Mouse (Mus musculus) c-Kit-positive CD71-positive TER-119-positive erythroid progenitor cells, embryonic 14.5 days (primary cell): ENCODE data around the gene Atp5d.
A peak's percentile ranks its signal among the peaks of the same experiment; 100 is the strongest.

ENCODE experiments used
- DNase-seq: peaks from one replicate; pipeline ENCODE4 v3.0.0-alpha.2; 2013; ENCODE audit warnings: low spot score

The Atp5d gene

GRCm38 (mm10) chr10:80168038-80168661 lies 29.7 kb downstream of the Atp5d start:
- peak; percentile 86 for DNase-seq

GRCm38 (mm10) chr10:80169070-80169469 lies 30.6 kb downstream of the Atp5d start:
- no peak for DNase-seq

GRCm38 (mm10) chr10:80169651-80170050 lies 31.2 kb downstream of the Atp5d start:
- no peak for DNase-seq

- no peak for DNase-seq
These were observed 31.6 kb downstream of the Atp5d start for GRCm38 (mm10) chr10:80170052-80170451.

- no peak for DNase-seq
These were observed 32.2 kb downstream of the Atp5d start for GRCm38 (mm10) chr10:80170601-80171021.

GRCm38 (mm10) chr10:80171252-80171651 lies 32.8 kb downstream of the Atp5d start:
- DNase-seq = no peak

GRCm38 (mm10) chr10:80171760-80172526 lies 33.5 kb downstream of the Atp5d start:
- DNase-seq = no peak

GRCm38 (mm10) chr10:80172527-80173292 lies 34.3 kb downstream of the Atp5d start, which contains the start of gene 1600002K03Rik:
Gene 1600002K03Rik, plus strand, starts transcription at chr10:80172944.
- DNase-seq = peak; percentile 88

- DNase-seq = no peak
These were observed 34.9 kb downstream of the Atp5d start for GRCm38 (mm10) chr10:80173358-80173757.

GRCm38 (mm10) chr10:80173955-80174640 lies 35.7 kb downstream of the Atp5d start:
- DNase-seq = no peak

- no peak for DNase-seq
These were observed 36.3 kb downstream of the Atp5d start for GRCm38 (mm10) chr10:80174705-80175104.

- no peak for DNase-seq
These were observed 37.3 kb downstream of the Atp5d start for GRCm38 (mm10) chr10:80175536-80176269.

- no peak for DNase-seq
These were observed 37.9 kb downstream of the Atp5d start for GRCm38 (mm10) chr10:80176270-80176834.

GRCm38 (mm10) chr10:80177441-80178279 lies 39.2 kb downstream of the Atp5d start:
- no peak for DNase-seq

GRCm38 (mm10) chr10:80179068-80180051 lies 40.9 kb downstream of the Atp5d start, which contains the start of gene Efna2:
Gene Efna2, plus strand, starts transcription at chr10:80179482.
- no peak for DNase-seq

- no peak for DNase-seq
These were observed 41.9 kb downstream of the Atp5d start for GRCm38 (mm10) chr10:80180288-80180687.

GRCm38 (mm10) chr10:80180823-80181222 lies 42.4 kb downstream of the Atp5d start:
- DNase-seq = no peak

- DNase-seq = no peak
These were observed 44.1 kb downstream of the Atp5d start for GRCm38 (mm10) chr10:80182547-80182946.

- no peak for DNase-seq
These were observed 48.2 kb downstream of the Atp5d start for GRCm38 (mm10) chr10:80186649-80187048.
